Mouse (Mus musculus): ENCODE results near the gene Plpp1. TPM values are rescaled to one million over a fixed set of nuclear protein-coding genes. Genes with fewer than 3 reads are reported as not detected.

Plpp1 gene
- total and polyA plus RNA-seq, 2 experiments from 2014 or later: 59.9 to 87.2 TPM

- no peak overlapping the region for H3K9ac ChIP-seq (replicated peaks; ENCODE audit: low read length, poor library complexity, severe bottlenecking)
- no peak overlapping the region for H3K27ac ChIP-seq (ENCODE audit: low read depth, low read length)
- no peaks in the 10 kb centered on the region for H3K36me3 ChIP-seq (ENCODE audit: insufficient read depth, low read length)
- H3K4me3 ChIP-seq (ENCODE audit: low read depth, low read length): no peak overlapping the region
- no peaks in the 10 kb centered on the region for H3K27me3 ChIP-seq (ENCODE audit: insufficient read depth, low read length)
- H3K4me2 ChIP-seq (ENCODE audit: low read depth, low read length, poor library complexity, severe bottlenecking): no peak overlapping the region
- WGBS: 89% methylated on average over 3 of the region's 3 CpGs
- H3K9me3 ChIP-seq (ENCODE audit: low read length): no peaks in the 10 kb centered on the region
- no peaks in the 10 kb centered on the region; the same call in 1 of the 2 replicates for H3K4me1 ChIP-seq (ENCODE audit: insufficient read depth, low read length)
- DNase-seq (ENCODE audit: low spot score) (no peak), ATAC-seq (ENCODE audit: low FRiP score) (no peak)
- TF ChIP-seq CTCF (IDR thresholded peaks at IDR 0.05): no peak
These were observed 15.4 kb downstream of the Plpp1 start for GRCm38 (mm10) chr13:112815996-112816395.

GRCm38 (mm10) chr13:112818125-112818524 is 17.5 kb downstream of the Plpp1 start:
- Histone ChIP-seq H3K9ac (replicated peaks; ENCODE audit: low read length, poor library complexity, severe bottlenecking) (no peak overlapping the region), H3K4me2 (ENCODE audit: low read depth, low read length, poor library complexity, severe bottlenecking) (no peak overlapping the region), H3K27ac (ENCODE audit: low read depth, low read length) (no peak overlapping the region), H3K36me3 (ENCODE audit: insufficient read depth, low read length) (no peaks in the 10 kb centered on the region), H3K4me3 (ENCODE audit: low read depth, low read length) (no peak overlapping the region), H3K9me3 (ENCODE audit: low read length) (no peaks in the 10 kb centered on the region), H3K27me3 (ENCODE audit: insufficient read depth, low read length) (no peaks in the 10 kb centered on the region), H3K4me1 (ENCODE audit: insufficient read depth, low read length) (no peaks in the 10 kb centered on the region)
- WGBS: 91% methylated on average over 3 of the region's 3 CpGs
- no peak for TF ChIP-seq CTCF (IDR thresholded peaks at IDR 0.05)
- ATAC-seq (ENCODE audit: low FRiP score): no peak
- DNase-seq (ENCODE audit: low spot score): no peak

GRCm38 (mm10) chr13:112822413-112822812 is 21.8 kb downstream of the Plpp1 start:
- no peak for DNase-seq (ENCODE audit: low spot score)
- no peak for TF ChIP-seq CTCF (IDR thresholded peaks at IDR 0.05)
- H3K9ac ChIP-seq (replicated peaks; ENCODE audit: low read length, poor library complexity, severe bottlenecking): no peak overlapping the region

GRCm38 (mm10) chr13:112823236-112823910 is 22.8 kb downstream of the Plpp1 start:
- no peaks in the 10 kb centered on the region for H3K9me3 ChIP-seq (ENCODE audit: low read length)
- ATAC-seq (ENCODE audit: low FRiP score): no peak
- WGBS: 82% methylated on average over 6 of the region's 6 CpGs

More at GRCm38 (mm10) chr13:112822413-112822812, 21.8 kb downstream of the Plpp1 start:
- H3K27me3 ChIP-seq (ENCODE audit: insufficient read depth, low read length): no peaks in the 10 kb centered on the region
- H3K27ac ChIP-seq (ENCODE audit: low read depth, low read length): no peak overlapping the region
- no peak overlapping the region for H3K4me2 ChIP-seq (ENCODE audit: low read depth, low read length, poor library complexity, severe bottlenecking)
- H3K9me3 ChIP-seq (ENCODE audit: low read length): no peaks in the 10 kb centered on the region
- H3K4me1 ChIP-seq (ENCODE audit: insufficient read depth, low read length): no peaks in the 10 kb centered on the region
- WGBS: 84% methylated on average over 3 of the region's 3 CpGs
- no peak overlapping the region for H3K4me3 ChIP-seq (ENCODE audit: low read depth, low read length)
- no peak for ATAC-seq (ENCODE audit: low FRiP score)
- no peaks in the 10 kb centered on the region for H3K36me3 ChIP-seq (ENCODE audit: insufficient read depth, low read length)

DNA sequence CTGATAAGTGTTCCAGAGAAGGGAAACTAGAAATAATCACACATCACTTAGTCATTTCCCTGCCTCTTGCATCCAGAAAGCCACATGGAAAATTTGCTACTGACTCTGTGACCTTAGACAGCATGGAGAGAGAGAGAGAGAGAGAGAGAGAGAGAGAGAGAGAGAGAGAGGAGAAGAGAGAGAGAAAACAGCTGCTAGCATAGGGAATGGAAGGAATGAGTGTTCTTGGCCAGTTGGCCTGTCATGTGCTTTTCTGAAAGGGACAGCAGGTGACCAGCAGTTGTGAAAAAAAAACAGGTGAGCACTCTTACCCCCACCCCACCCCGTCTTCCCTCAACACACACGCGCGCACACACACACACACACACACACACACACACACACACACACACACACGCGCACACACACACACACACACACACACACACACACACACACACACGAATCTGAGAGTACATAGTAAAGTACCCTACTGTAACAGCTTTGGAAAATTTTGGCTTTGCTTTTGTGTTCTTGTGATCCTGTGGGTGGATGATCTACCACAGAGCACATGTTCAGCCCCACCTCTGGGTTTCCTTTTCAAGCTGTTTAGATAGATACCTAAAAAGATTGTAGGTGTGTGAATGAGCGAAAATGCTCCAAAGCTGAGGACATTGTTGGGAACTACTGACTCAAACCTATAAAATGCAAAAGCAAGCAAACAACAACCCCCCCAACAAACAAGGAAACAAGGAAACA is 23.5 kb downstream of the Plpp1 start:
- no peak for ATAC-seq (ENCODE audit: low FRiP score)

More at GRCm38 (mm10) chr13:112823236-112823910, 22.8 kb downstream of the Plpp1 start:
- Histone ChIP-seq H3K4me3 (ENCODE audit: low read depth, low read length) (no peak overlapping the region), H3K4me2 (ENCODE audit: low read depth, low read length, poor library complexity, severe bottlenecking) (no peak overlapping the region), H3K4me1 (ENCODE audit: insufficient read depth, low read length) (no peaks in the 10 kb centered on the region), H3K36me3 (ENCODE audit: insufficient read depth, low read length) (no peaks in the 10 kb centered on the region), H3K27ac (ENCODE audit: low read depth, low read length) (no peak overlapping the region), H3K27me3 (ENCODE audit: insufficient read depth, low read length) (no peaks in the 10 kb centered on the region), H3K9ac (replicated peaks; ENCODE audit: low read length, poor library complexity, severe bottlenecking) (no peak overlapping the region)
- no peak for TF ChIP-seq CTCF (IDR thresholded peaks at IDR 0.05)
- no peak for DNase-seq (ENCODE audit: low spot score)

GRCm38 (mm10) chr13:112825479-112825878 is 24.9 kb downstream of the Plpp1 start:
- 56% methylated on average over 6 of the region's 6 CpGs for WGBS
- H3K9me3 ChIP-seq (ENCODE audit: low read length): no peaks in the 10 kb centered on the region
- H3K4me1 ChIP-seq (ENCODE audit: insufficient read depth, low read length): no peaks in the 10 kb centered on the region
- H3K9ac ChIP-seq (replicated peaks; ENCODE audit: low read length, poor library complexity, severe bottlenecking): no peak overlapping the region
- no peak for DNase-seq (ENCODE audit: low spot score)
- no peak overlapping the region for H3K27ac ChIP-seq (ENCODE audit: low read depth, low read length)
- no peak for TF ChIP-seq CTCF (IDR thresholded peaks at IDR 0.05)
- no peak overlapping the region for H3K4me3 ChIP-seq (ENCODE audit: low read depth, low read length)
- no peak for ATAC-seq (ENCODE audit: low FRiP score)
- no peaks in the 10 kb centered on the region for H3K27me3 ChIP-seq (ENCODE audit: insufficient read depth, low read length)
- H3K36me3 ChIP-seq (ENCODE audit: insufficient read depth, low read length): no peaks in the 10 kb centered on the region
- H3K4me2 ChIP-seq (ENCODE audit: low read depth, low read length, poor library complexity, severe bottlenecking): no peak overlapping the region

More for the DNA sequence above, 23.5 kb downstream of the Plpp1 start:
- Histone ChIP-seq H3K9me3 (ENCODE audit: low read length) (no peaks in the 10 kb centered on the region), H3K36me3 (ENCODE audit: insufficient read depth, low read length) (no peaks in the 10 kb centered on the region), H3K4me3 (ENCODE audit: low read depth, low read length) (no peak overlapping the region), H3K4me2 (ENCODE audit: low read depth, low read length, poor library complexity, severe bottlenecking) (no peak overlapping the region), H3K4me1 (ENCODE audit: insufficient read depth, low read length) (no peaks in the 10 kb centered on the region), H3K27me3 (ENCODE audit: insufficient read depth, low read length) (no peaks in the 10 kb centered on the region), H3K27ac (ENCODE audit: low read depth, low read length) (no peak overlapping the region), H3K9ac (replicated peaks; ENCODE audit: low read length, poor library complexity, severe bottlenecking) (no peak overlapping the region)
- no peak for DNase-seq (ENCODE audit: low spot score)
- 91% methylated on average over 8 of the region's 8 CpGs for WGBS
- no peak for TF ChIP-seq CTCF (IDR thresholded peaks at IDR 0.05)

Data from midbrain, postnatal 0 days (tissue).